9 mouse cellular contexts compared by ENCODE assay signal in genomic region chr15:91752111-91752510, GRCm38 (mm10).
DNase-seq lines count a peak whose midpoint lies in the region; ATAC-seq and TF ChIP-seq lines count a peak whose summit lies in the region.
"Had no signal": no experiment of that assay in that cellular context is flagged by ENCODE, and none has a peak within 500 bp of the region (broad histone marks: within the 10 kb centered on the region; RNA-seq: fewer than 3 reads in every experiment).

No protein-coding gene starts in this region.

- peak; percentile 63 for TF ChIP-seq CTCF in ES-Bruce4 (IDR thresholded peaks at IDR 0.05; ENCODE audit: low read depth, low read length)

- no peak overlapping the region for H3K27ac ChIP-seq in hindbrain, embryonic 10.5 days
- H3K27ac ChIP-seq in hindbrain, embryonic 16.5 days (ENCODE audit: low read depth, low read length), result no peak overlapping the region
- H3K27ac ChIP-seq in ES-Bruce4 (ENCODE audit: insufficient read depth, low read length), result no peak overlapping the region
- H3K27ac ChIP-seq: neural tube, embryonic 13.5 days had no signal

- 0 out of 2 replicates have a peak, but pooled peaks cover 4% of the 10 kb centered on the region for H3K4me1 ChIP-seq in hindbrain, embryonic 10.5 days (replicated peaks)
- no peaks in the 10 kb centered on the region for H3K4me1 ChIP-seq in hindbrain, embryonic 16.5 days (ENCODE audit: control insufficient read depth, insufficient read depth, low read depth, low read length)
- H3K4me1 ChIP-seq in ES-Bruce4 (ENCODE audit: control insufficient read depth, insufficient read depth, low read length), result no peaks in the 10 kb centered on the region

- H3K4me3 ChIP-seq in hindbrain, embryonic 10.5 days, result no peak overlapping the region
- H3K4me3 ChIP-seq in hindbrain, embryonic 16.5 days (ENCODE audit: low read length), result no peak overlapping the region
- H3K4me3 ChIP-seq in ES-Bruce4 (ENCODE audit: low read depth, low read length), result no peak overlapping the region
- H3K4me3 ChIP-seq: neural tube, embryonic 13.5 days had no signal

- intact Hi-C loops in left cerebral cortex, postnatal 4 days (cut with DNase I), result loop anchor here (5.0 to 10.0 kb wide), 4 partner anchors 145 to 757 kb away; no protein-coding TSS in a partner anchor

- no peak overlapping the region for H3K4me2 ChIP-seq in hindbrain, embryonic 16.5 days (ENCODE audit: low read length)
- H3K4me2 ChIP-seq: neural tube, embryonic 13.5 days had no signal

- no peak for TF ChIP-seq EP300 in ES-Bruce4 (IDR thresholded peaks at IDR 0.05; ENCODE audit: insufficient read depth, low read depth, low read length)

- DNase-seq in hindbrain, embryonic 10.5 days (ENCODE audit: low spot score), result peak; percentile 21
- peak; percentile 73 for DNase-seq in brain, adult 2 months (ENCODE audit: low read depth, low spot score)
- peak; percentile 37 to 46 for DNase-seq in frontal cortex, postnatal 10 days (ENCODE audit: low spot score in 2 of 2)
- DNase-seq in left cerebral cortex, postnatal 4 days, result peak; percentile 63
- peak; percentile 43 for DNase-seq in splenic B cell, adult 2 months (ENCODE audit: low read depth, low spot score)
- no peak for DNase-seq in spleen, postnatal 36 days (ENCODE audit: low spot score in 2 of 2)

- no peaks in the 10 kb centered on the region for H3K9me3 ChIP-seq in hindbrain, embryonic 10.5 days
- no peaks in the 10 kb centered on the region for H3K9me3 ChIP-seq in hindbrain, embryonic 16.5 days (ENCODE audit: control insufficient read depth, low read length)
- H3K9me3 ChIP-seq in ES-Bruce4 (replicated peaks; ENCODE audit: control insufficient read depth, insufficient read depth, low read length, poor library complexity, severe bottlenecking), result no peaks in the 10 kb centered on the region
- H3K9me3 ChIP-seq: neural tube, embryonic 13.5 days had no signal

- 65% methylated on average over 12 of the region's 12 CpGs for WGBS in hindbrain, embryonic 10.5 days
- 60% methylated on average over 12 of the region's 12 CpGs for WGBS in hindbrain, embryonic 16.5 days

- TF ChIP-seq POLR2A in ES-Bruce4 (IDR thresholded peaks at IDR 0.05; ENCODE audit: insufficient read depth, low read length), result no peak

- H3K27me3 ChIP-seq in hindbrain, embryonic 10.5 days (ENCODE audit: insufficient read depth, poor library complexity, severe bottlenecking), result no peaks in the 10 kb centered on the region
- H3K27me3 ChIP-seq in hindbrain, embryonic 16.5 days (replicated peaks; ENCODE audit: control insufficient read depth, insufficient read depth, low read length), result no peaks in the 10 kb centered on the region
- no peaks in the 10 kb centered on the region for H3K27me3 ChIP-seq in ES-Bruce4 (ENCODE audit: control insufficient read depth, insufficient read depth, low read length, poor library complexity, severe bottlenecking)
- H3K27me3 ChIP-seq in splenic B cell, adult 2 months (ENCODE audit: control insufficient read depth, insufficient read depth, low read length, poor library complexity, severe bottlenecking), result no peaks in the 10 kb centered on the region
- H3K27me3 ChIP-seq: neural tube, embryonic 13.5 days had no signal

- H3K9ac ChIP-seq in hindbrain, embryonic 16.5 days (ENCODE audit: low read depth, low read length), result no peak overlapping the region
- no peak overlapping the region for H3K9ac ChIP-seq in ES-Bruce4 (ENCODE audit: low read depth, poor library complexity, severe bottlenecking)
- H3K9ac ChIP-seq: neural tube, embryonic 13.5 days had no signal

- no peaks in the 10 kb centered on the region for H3K36me3 ChIP-seq in hindbrain, embryonic 10.5 days
- no peaks in the 10 kb centered on the region for H3K36me3 ChIP-seq in hindbrain, embryonic 16.5 days (ENCODE audit: control insufficient read depth, insufficient read depth, low read length)
- H3K36me3 ChIP-seq in ES-Bruce4 (ENCODE audit: control insufficient read depth, insufficient read depth, low read length, poor library complexity, severe bottlenecking), result no peaks in the 10 kb centered on the region
- peaks cover 28% of the 10 kb centered on the region for H3K36me3 ChIP-seq in splenic B cell, adult 2 months (ENCODE audit: control insufficient read depth, insufficient read depth, low read length, poor library complexity, severe bottlenecking)
- H3K36me3 ChIP-seq: neural tube, embryonic 13.5 days had no signal

- ATAC-seq in hindbrain, embryonic 16.5 days, result no peak

Comparison
In these comparisons a context has a peak if more than half of its experiments do, and no peak if none do; other contexts are left out.
1. DNase-seq: peak in hindbrain, embryonic 10.5 days (single experiment), brain, adult 2 months (single experiment), frontal cortex, postnatal 10 days (2 of 2), left cerebral cortex, postnatal 4 days (single experiment) and splenic B cell, adult 2 months (single experiment); none in spleen, postnatal 36 days (0 of 2).